Comparison of ENCODE assay signal across 16 mouse cellular contexts in genomic region chr4:140857041-140857440, GRCm38 (mm10). TPM values are rescaled to one million over a fixed set of nuclear protein-coding genes. Genes with fewer than 3 reads are reported as not detected.
"Had no signal": no experiment of that assay in that cellular context is flagged by ENCODE, and none has a peak within 500 bp of the region (broad histone marks: within the 10 kb centered on the region; RNA-seq: fewer than 3 reads in every experiment).

No protein-coding gene starts in this region.

- H3K4me1 ChIP-seq: neural tube, embryonic 12.5 days had no signal

- H3K4me2 ChIP-seq: limb, embryonic 13.5 days; lung, embryonic 15.5 days; midbrain, embryonic 13.5 days; neural tube, embryonic 12.5 days had no signal

- H3K36me3 ChIP-seq: limb, embryonic 13.5 days; lung, embryonic 15.5 days; midbrain, embryonic 13.5 days; neural tube, embryonic 12.5 days had no signal

- H3K9ac ChIP-seq: limb, embryonic 13.5 days; lung, embryonic 15.5 days; midbrain, embryonic 13.5 days; neural tube, embryonic 12.5 days had no signal

- H3K9me3 ChIP-seq: limb, embryonic 13.5 days; lung, embryonic 15.5 days; midbrain, embryonic 13.5 days; neural tube, embryonic 12.5 days had no signal

- H3K4me3 ChIP-seq: limb, embryonic 13.5 days; lung, embryonic 15.5 days; midbrain, embryonic 13.5 days; myocyte; neural tube, embryonic 12.5 days had no signal

- ATAC-seq: midbrain, embryonic 13.5 days had no signal

- H3K27me3 ChIP-seq: lung, embryonic 15.5 days; midbrain, embryonic 13.5 days had no signal

- DNase-seq: kidney, adult 11 months; kidney, adult 9 months; kidney, postnatal 36 days; layer of hippocampus, adult 9-11 months; layer of hippocampus, postnatal 36 days; lung, postnatal 14 days; retina, postnatal 1 day; right cerebral cortex, postnatal 14 days; thymus, postnatal 4 days had no signal

- H3K27ac ChIP-seq: kidney, postnatal 0 days; limb, embryonic 13.5 days; lung, embryonic 15.5 days; macrophage; midbrain, embryonic 13.5 days; neural tube, embryonic 12.5 days had no signal

RNA-seq across cellular contexts. Expression of gene Padi1, which starts 11.5 kb away (rescaled TPM):
- polyA plus RNA-seq: macrophage; midbrain, embryonic 13.5 days had no signal

RNA-seq across cellular contexts. Expression of gene Padi3, which starts 46.6 kb away (rescaled TPM):
- polyA plus RNA-seq: neural tube, embryonic 12.5 days had no signal
